In the genomic region with DNA sequence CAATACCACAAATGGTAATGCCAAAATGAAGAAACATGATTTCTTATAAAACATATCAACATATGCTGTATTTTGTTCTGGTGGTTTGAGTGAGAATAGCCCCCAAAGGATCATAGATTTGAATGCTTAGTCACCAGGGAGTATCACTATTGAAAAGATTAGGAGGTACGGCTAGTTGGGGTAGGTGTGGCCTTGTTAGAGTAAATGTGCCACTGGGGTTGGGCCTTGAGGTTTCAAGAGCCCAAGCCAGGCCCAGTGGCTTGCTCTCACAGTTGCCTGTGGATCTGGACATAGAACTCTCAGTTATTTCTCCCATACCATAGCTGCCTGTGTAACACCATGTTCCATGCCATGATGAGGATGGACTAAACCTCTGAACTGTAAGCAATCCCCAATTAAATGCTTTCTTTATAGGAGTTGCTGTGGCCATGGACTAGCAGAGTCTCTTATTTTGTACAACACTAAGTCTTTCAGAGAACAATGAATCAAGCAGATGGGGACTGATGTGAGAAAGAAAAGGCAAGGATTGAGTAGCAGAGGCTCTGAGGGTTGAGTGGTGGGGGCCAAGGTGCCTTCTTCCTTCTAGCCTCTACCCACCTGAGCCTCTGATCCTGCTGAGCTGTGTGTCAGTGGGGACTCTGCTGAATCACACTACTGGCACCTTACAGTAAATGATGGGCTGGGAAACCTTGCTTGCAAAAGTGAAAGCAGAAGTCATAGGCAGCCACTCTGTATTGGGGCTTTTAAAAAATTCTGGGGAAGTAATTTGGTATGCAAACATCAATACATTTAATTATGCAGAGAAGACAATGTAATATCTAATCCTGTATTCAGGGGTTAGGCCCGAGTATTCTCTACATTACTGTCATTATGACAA, we compare ENCODE assay signal across 25 mouse cellular contexts. TPM values are rescaled to one million over a fixed set of nuclear protein-coding genes. Genes with fewer than 3 reads are reported as not detected.
A peak's percentile ranks its signal among the peaks of the same experiment; 100 is the strongest.
DNase-seq lines count a peak whose midpoint lies in the region; ATAC-seq and TF ChIP-seq lines count a peak whose summit lies in the region.
"Had no signal": no experiment of that assay in that cellular context is flagged by ENCODE, and none has a peak within 500 bp of the region (broad histone marks: within the 10 kb centered on the region; RNA-seq: fewer than 3 reads in every experiment).

No protein-coding gene starts in this region.

- H3K4me3 ChIP-seq in hindbrain, postnatal 0 days (ENCODE audit: low read length), result no peak overlapping the region
- no peak overlapping the region for H3K4me3 ChIP-seq in hindbrain, embryonic 10.5 days
- H3K4me3 ChIP-seq: heart, embryonic 13.5 days; hindbrain, embryonic 15.5 days; limb, embryonic 12.5 days; liver, embryonic 12.5 days; neural tube, embryonic 12.5 days had no signal

- no peak for TF ChIP-seq CTCF in hindbrain, postnatal 0 days (IDR thresholded peaks at IDR 0.05; ENCODE audit: low read depth)

- no peaks in the 10 kb centered on the region for H3K27me3 ChIP-seq in hindbrain, postnatal 0 days (ENCODE audit: insufficient read depth, low read length)
- no peaks in the 10 kb centered on the region for H3K27me3 ChIP-seq in hindbrain, embryonic 10.5 days (ENCODE audit: insufficient read depth, poor library complexity, severe bottlenecking)
- H3K27me3 ChIP-seq: heart, embryonic 13.5 days; hindbrain, embryonic 15.5 days; limb, embryonic 12.5 days; liver, embryonic 12.5 days; neural tube, embryonic 12.5 days had no signal

- no peak overlapping the region for H3K9ac ChIP-seq in hindbrain, postnatal 0 days (replicated peaks; ENCODE audit: low read length)
- H3K9ac ChIP-seq: heart, embryonic 13.5 days; hindbrain, embryonic 15.5 days; limb, embryonic 12.5 days; liver, embryonic 12.5 days; neural tube, embryonic 12.5 days had no signal

- no peak for DNase-seq in frontal cortex, adult 2 months (ENCODE audit: extremely low spot score in 1 of 2, low spot score in 1 of 2)
- peak; percentile 31 to 42 for DNase-seq in B cell, adult 2 months
- no peak for DNase-seq in hindbrain, postnatal 0 days (ENCODE audit: low spot score)
- no peak for DNase-seq in hindbrain, embryonic 10.5 days (ENCODE audit: low spot score)
- no peak for DNase-seq in adrenal gland, adult 18-20 months (ENCODE audit: low spot score in 2 of 2)
- DNase-seq: adrenal gland, adult 8-10 months; cerebellum, postnatal 10 days; embryo, embryonic 11 days; kidney, adult 18-20 months; layer of hippocampus, postnatal 36 days; lung, adult 2 months; right cerebral cortex, adult 18-20 months had no signal

- 65% methylated on average over 2 of the region's 2 CpGs for WGBS in hindbrain, postnatal 0 days
- WGBS in hindbrain, embryonic 10.5 days, result 85% methylated on average over 2 of the region's 2 CpGs

- no peaks in the 10 kb centered on the region for H3K9me3 ChIP-seq in hindbrain, postnatal 0 days (ENCODE audit: low read length)
- no peaks in the 10 kb centered on the region for H3K9me3 ChIP-seq in hindbrain, embryonic 10.5 days
- H3K9me3 ChIP-seq: heart, embryonic 13.5 days; hindbrain, embryonic 15.5 days; limb, embryonic 12.5 days; liver, embryonic 12.5 days; neural tube, embryonic 12.5 days had no signal

- H3K4me1 ChIP-seq in hindbrain, postnatal 0 days (ENCODE audit: insufficient read depth, low read length), result no peaks in the 10 kb centered on the region
- no peaks in the 10 kb centered on the region for H3K4me1 ChIP-seq in hindbrain, embryonic 10.5 days (replicated peaks)
- H3K4me1 ChIP-seq: heart, embryonic 13.5 days; hindbrain, embryonic 15.5 days; limb, embryonic 12.5 days; neural tube, embryonic 12.5 days had no signal

- no peak overlapping the region for H3K4me2 ChIP-seq in hindbrain, postnatal 0 days (ENCODE audit: low read depth, low read length)
- H3K4me2 ChIP-seq: heart, embryonic 13.5 days; hindbrain, embryonic 15.5 days; limb, embryonic 12.5 days; liver, embryonic 12.5 days; midbrain, embryonic 11.5 days; neural tube, embryonic 12.5 days had no signal

- H3K27ac ChIP-seq in hindbrain, postnatal 0 days, result no peak overlapping the region
- no peak overlapping the region for H3K27ac ChIP-seq in hindbrain, embryonic 10.5 days
- H3K27ac ChIP-seq: heart, embryonic 13.5 days; hindbrain, embryonic 15.5 days; kidney, postnatal 0 days; limb, embryonic 12.5 days; liver, embryonic 12.5 days; neural tube, embryonic 12.5 days; stomach, postnatal 0 days had no signal

- ATAC-seq in frontal cortex, adult (ENCODE audit: low TSS enrichment), result peak; percentile 85
- ATAC-seq in granulocyte monocyte progenitor cell, adult 5-6 weeks (replicated peaks; ENCODE audit: poor library complexity, severe bottlenecking), result peak; percentile 84
- ATAC-seq in neutrophil, adult 5-6 weeks (ENCODE audit: extremely low read depth, insufficient number of reproducible peaks, low FRiP score, poor library complexity, severe bottlenecking), result peak; percentile 69
- no peak for ATAC-seq in hindbrain, postnatal 0 days
- ATAC-seq: forebrain, embryonic 16.5 days; liver, embryonic 12.5 days had no signal

- no peaks in the 10 kb centered on the region for H3K36me3 ChIP-seq in hindbrain, postnatal 0 days (ENCODE audit: insufficient read depth, low read length)
- peaks cover 5% of the 10 kb centered on the region; the same call in 1 of the 2 replicates for H3K36me3 ChIP-seq in hindbrain, embryonic 10.5 days
- H3K36me3 ChIP-seq: heart, embryonic 13.5 days; hindbrain, embryonic 15.5 days; limb, embryonic 12.5 days; liver, embryonic 12.5 days; neural tube, embryonic 12.5 days had no signal

RNA-seq across cellular contexts. Expression of a gene that starts 35.8 kb away (rescaled TPM):
- 11.9 and 12.0 TPM in 2 replicates for polyA plus RNA-seq in frontal cortex, adult 2 months (2012; rRNA removed)
- not detected in 2 replicates for total RNA-seq in granulocyte monocyte progenitor cell, adult 5-6 weeks (2014; fragmentation: Nextera tagmentation)
- not detected in 2 replicates for total RNA-seq in granulocyte monocyte progenitor cell, adult 5-6 weeks (2017)
- 0.25 and 0.47 TPM in 2 replicates for total RNA-seq in neutrophil, adult 5-6 weeks (2017)
- 29.0 and 32.0 TPM in 2 replicates for total RNA-seq in hindbrain, postnatal 0 days (2014; rRNA removed)
- polyA plus RNA-seq in hindbrain, postnatal 0 days (2015; fragmentation: Nextera tagmentation; extraction: Ambion mirVana), result 4.8 and 5.2 TPM in 2 replicates
- 1.4 TPM in 2 replicates for polyA plus RNA-seq in hindbrain, embryonic 10.5 days (2016; fragmentation: Nextera tagmentation; extraction: Ambion mirVana)
- not detected for total RNA-seq in adrenal gland, adult 18-20 months (2021)
- total RNA-seq: gastrocnemius, adult 18-20 months had no signal

Comparison
In these comparisons a context has a peak if more than half of its experiments do, and no peak if none do; other contexts are left out.
1. DNase-seq: peak in B cell, adult 2 months (2 of 2); none in frontal cortex, adult 2 months (0 of 2), hindbrain, postnatal 0 days (single experiment), hindbrain, embryonic 10.5 days (single experiment) and adrenal gland, adult 18-20 months (0 of 2).
2. RNA of a gene that starts 35.8 kb away (total RNA-seq): 29.0 to 32.0 TPM in hindbrain, postnatal 0 days; 0.25 to 0.47 TPM in neutrophil, adult 5-6 weeks, not detected in granulocyte monocyte progenitor cell, adult 5-6 weeks and not detected in adrenal gland, adult 18-20 months; every median in the first group is over 10 times any median in the second.